Comparison of ENCODE assay signal across 14 mouse cellular contexts in the genomic region with DNA sequence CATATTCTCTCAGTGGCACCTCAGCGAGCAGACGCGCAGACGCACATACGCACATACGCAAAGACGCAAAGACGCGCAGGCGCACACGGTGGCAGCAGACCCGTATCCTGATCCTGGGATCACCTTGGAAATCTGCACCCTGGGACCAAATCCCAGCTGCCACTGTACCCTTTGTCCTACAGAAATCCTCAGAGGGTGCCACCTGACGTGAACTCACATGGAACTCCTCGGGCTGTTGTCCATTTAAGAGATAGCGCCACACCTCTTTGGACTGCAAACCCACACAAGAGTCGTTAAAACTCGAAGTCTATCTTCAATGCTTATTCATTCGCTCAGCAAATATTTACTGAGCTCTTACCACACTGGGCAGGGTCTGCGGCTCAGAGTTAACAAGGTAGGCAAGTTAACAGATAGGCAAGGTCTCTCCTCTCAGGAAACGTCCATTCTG. TPM values are rescaled to one million over a fixed set of nuclear protein-coding genes. Genes with fewer than 3 reads are reported as not detected.
A peak's percentile ranks its signal among the peaks of the same experiment; 100 is the strongest.
DNase-seq lines count a peak whose midpoint lies in the region; ATAC-seq and TF ChIP-seq lines count a peak whose summit lies in the region.
"Had no signal": no experiment of that assay in that cellular context is flagged by ENCODE, and none has a peak within 500 bp of the region (broad histone marks: within the 10 kb centered on the region; RNA-seq: fewer than 3 reads in every experiment).

No protein-coding gene starts in this region.

- no peak for TF ChIP-seq POLR2A in ES-Bruce4 (IDR thresholded peaks at IDR 0.05; ENCODE audit: insufficient read depth, low read length)

- peak overlapping the region; percentile 48; the same call in 1 of the 2 replicates for H3K27ac ChIP-seq in layer of hippocampus, adult 2 months
- H3K27ac ChIP-seq in ES-Bruce4 (ENCODE audit: insufficient read depth, low read length), result peak overlapping the region; percentile 68
- H3K27ac ChIP-seq in liver, embryonic 15.5 days (replicated peaks), result peak overlapping the region; percentile 53
- no peak overlapping the region for H3K27ac ChIP-seq in midbrain, embryonic 16.5 days (ENCODE audit: low read length)
- H3K27ac ChIP-seq: macrophage; midbrain, embryonic 15.5 days; neural tube, embryonic 12.5 days had no signal

- H3K4me3 ChIP-seq in layer of hippocampus, adult 2 months, result no peak overlapping the region
- H3K4me3 ChIP-seq in ES-Bruce4 (ENCODE audit: low read depth, low read length), result peak overlapping the region; percentile 47
- no peak overlapping the region for H3K4me3 ChIP-seq in liver, embryonic 15.5 days (replicated peaks)
- H3K4me3 ChIP-seq in midbrain, embryonic 16.5 days (ENCODE audit: low read depth, low read length), result no peak overlapping the region
- H3K4me3 ChIP-seq: erythroblast, embryonic 14.5 days; heart, embryonic 12.5 days; midbrain, embryonic 15.5 days; neural tube, embryonic 12.5 days had no signal

- no peak for TF ChIP-seq EP300 in ES-Bruce4 (IDR thresholded peaks at IDR 0.05; ENCODE audit: insufficient read depth, low read depth, low read length)

- H3K27me3 ChIP-seq in ES-Bruce4 (ENCODE audit: control insufficient read depth, insufficient read depth, low read length, poor library complexity, severe bottlenecking), result no peaks in the 10 kb centered on the region
- peaks cover 22% of the 10 kb centered on the region for H3K27me3 ChIP-seq in liver, embryonic 15.5 days
- no peaks in the 10 kb centered on the region for H3K27me3 ChIP-seq in midbrain, embryonic 16.5 days (ENCODE audit: control insufficient read depth, insufficient read depth, low read depth, low read length)
- H3K27me3 ChIP-seq: heart, embryonic 12.5 days; midbrain, embryonic 15.5 days; neural tube, embryonic 12.5 days had no signal

- 0 out of 2 replicates have a peak overlapping the region, but pooled peaks have one; percentile 26 for H3K9ac ChIP-seq in ES-Bruce4 (ENCODE audit: low read depth, poor library complexity, severe bottlenecking)
- no peak overlapping the region for H3K9ac ChIP-seq in liver, embryonic 15.5 days
- H3K9ac ChIP-seq in midbrain, embryonic 16.5 days (ENCODE audit: low read depth, low read length), result no peak overlapping the region
- H3K9ac ChIP-seq: heart, embryonic 12.5 days; midbrain, embryonic 15.5 days; neural tube, embryonic 12.5 days had no signal

- TF ChIP-seq CTCF in layer of hippocampus, adult 2 months (conservative IDR thresholded peaks at IDR 0.05), result no peak
- no peak for TF ChIP-seq CTCF in ES-Bruce4 (IDR thresholded peaks at IDR 0.05; ENCODE audit: low read depth, low read length)

- WGBS in liver, embryonic 15.5 days (ENCODE audit: insufficient replicate concordance), result 68% methylated on average over 20 of the region's 20 CpGs
- WGBS in midbrain, embryonic 16.5 days, result 92% methylated on average over 20 of the region's 20 CpGs

- no peaks in the 10 kb centered on the region; the same call in 1 of the 2 replicates for H3K9me3 ChIP-seq in ES-Bruce4 (replicated peaks; ENCODE audit: control insufficient read depth, insufficient read depth, low read length, poor library complexity, severe bottlenecking)
- no peaks in the 10 kb centered on the region for H3K9me3 ChIP-seq in liver, embryonic 15.5 days (replicated peaks)
- no peaks in the 10 kb centered on the region for H3K9me3 ChIP-seq in midbrain, embryonic 16.5 days (replicated peaks; ENCODE audit: control insufficient read depth, low read length, poor library complexity, severe bottlenecking)
- H3K9me3 ChIP-seq: heart, embryonic 12.5 days; midbrain, embryonic 15.5 days; neural tube, embryonic 12.5 days had no signal

- DNase-seq in heart, adult 11 months, result peak; percentile 86
- DNase-seq in heart, adult 18-20 months, result no peak
- DNase-seq in layer of hippocampus, adult 2 months (ENCODE audit: low spot score in 2 of 2), result no peak
- DNase-seq in layer of hippocampus, postnatal 10 days (ENCODE audit: low spot score in 2 of 2), result no peak
- DNase-seq: thymus, postnatal 14 days had no signal

- no peak overlapping the region for H3K4me2 ChIP-seq in liver, embryonic 15.5 days
- H3K4me2 ChIP-seq in midbrain, embryonic 16.5 days (ENCODE audit: low read length), result no peak overlapping the region
- H3K4me2 ChIP-seq: heart, embryonic 12.5 days; midbrain, embryonic 15.5 days; neural tube, embryonic 12.5 days had no signal

- peak; percentile 38 for ATAC-seq in liver, embryonic 15.5 days (ENCODE audit: insufficient read depth)
- no peak for ATAC-seq in frontal cortex, adult (ENCODE audit: low TSS enrichment)
- no peak for ATAC-seq in midbrain, embryonic 16.5 days
- ATAC-seq: midbrain, embryonic 15.5 days had no signal

- peaks cover 3% of the 10 kb centered on the region for H3K4me1 ChIP-seq in ES-Bruce4 (ENCODE audit: control insufficient read depth, insufficient read depth, low read length)
- peaks cover 13% of the 10 kb centered on the region for H3K4me1 ChIP-seq in liver, embryonic 15.5 days (replicated peaks)
- no peaks in the 10 kb centered on the region for H3K4me1 ChIP-seq in midbrain, embryonic 16.5 days (ENCODE audit: control insufficient read depth, insufficient read depth, low read length)
- H3K4me1 ChIP-seq: midbrain, embryonic 15.5 days; neural tube, embryonic 12.5 days had no signal

- H3K36me3 ChIP-seq in ES-Bruce4 (ENCODE audit: control insufficient read depth, insufficient read depth, low read length, poor library complexity, severe bottlenecking), result peaks cover 17% of the 10 kb centered on the region
- no peaks in the 10 kb centered on the region for H3K36me3 ChIP-seq in liver, embryonic 15.5 days (replicated peaks)
- no peaks in the 10 kb centered on the region for H3K36me3 ChIP-seq in midbrain, embryonic 16.5 days (ENCODE audit: control insufficient read depth, insufficient read depth, low read length)
- H3K36me3 ChIP-seq: heart, embryonic 12.5 days; midbrain, embryonic 15.5 days; neural tube, embryonic 12.5 days had no signal

RNA-seq across cellular contexts. Expression of gene Lima1, which starts 9.7 kb away (rescaled TPM):
- total RNA-seq in heart, adult 18-20 months (2021), result 10 to 100 TPM; 14.3 to 16.1 TPM
- total RNA-seq in layer of hippocampus, adult 2 months (2021), result 10 to 100 TPM; 11.0 to 12.1 TPM
- 10 to 100 TPM; 15.3 to 15.5 TPM for total RNA-seq in layer of hippocampus, postnatal 10 days (2021)
- polyA plus RNA-seq in ES-Bruce4 (2011; ENCODE audit: insufficient read depth, insufficient read length, low read depth, missing spikeins), result 104 and 113 TPM in 2 replicates
- 10.0 and 10.3 TPM in 2 replicates for polyA plus RNA-seq in liver, embryonic 15.5 days (2015; fragmentation: Nextera tagmentation; extraction: Ambion mirVana)
- 11.8 and 15.2 TPM in 2 replicates for polyA plus RNA-seq in midbrain, embryonic 16.5 days (2015; fragmentation: Nextera tagmentation; extraction: Ambion mirVana)
